Mouse (Mus musculus) cerebral cortex, adult 2 months (tissue): ENCODE results near the gene Pald1.

Experiments used
- WGBS: fragments of 180-500 bp; shearing (Covaris S2); methylation state at CpG from one replicate; pipeline ENCODE4 v1.1.7; 2018; 5-methylcytosine and 5-hydroxymethylcytosine counted together

The Pald1 gene

GRCm38 (mm10) chr10:61334545-61334944 is 48.8 kb downstream of the Pald1 start:
- WGBS, result 76% methylated on average over 7 of the region's 7 CpGs

DNA sequence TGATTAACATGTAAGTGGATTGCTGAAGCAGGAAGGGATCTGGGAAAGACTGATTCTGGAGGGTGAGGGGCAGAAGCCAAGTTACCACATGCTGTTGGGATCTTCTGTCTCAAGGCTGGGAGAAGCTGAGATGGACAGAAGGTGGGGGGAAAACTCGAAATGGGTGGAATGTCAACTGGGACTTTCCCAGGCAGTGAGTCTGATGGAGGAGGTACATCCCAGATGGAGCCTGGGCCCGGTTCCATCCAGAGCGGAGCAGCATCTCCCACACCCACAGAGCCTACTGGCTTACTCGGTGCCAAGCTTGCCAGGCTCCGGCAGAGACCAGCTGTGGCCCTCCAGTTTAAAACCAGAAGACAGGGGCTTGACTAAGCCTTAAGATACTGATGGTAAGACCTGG is 52.3 kb downstream of the Pald1 start:
- 10% methylated on average over 5 of the region's 5 CpGs for WGBS

DNA sequence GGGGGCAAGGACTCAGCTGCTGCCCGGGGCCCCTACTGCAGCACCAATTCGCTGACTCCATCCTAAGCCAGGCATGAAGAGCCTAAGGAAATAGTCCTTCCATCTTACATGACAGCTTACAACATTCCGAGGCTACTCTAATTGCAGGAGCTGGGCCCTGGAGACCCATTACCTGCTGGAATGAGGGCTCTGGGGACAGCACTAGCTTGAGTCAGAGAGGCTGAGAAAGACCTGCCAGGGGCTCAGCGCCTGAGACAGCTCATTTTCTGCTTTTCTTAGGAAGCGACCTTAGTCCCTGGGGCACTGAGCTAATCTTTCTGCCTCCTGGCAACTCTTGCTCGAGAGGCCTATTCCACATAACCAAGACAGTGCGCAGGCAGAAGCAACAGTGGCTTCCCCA is 54.4 kb downstream of the Pald1 start:
- 89% methylated on average over 7 of the region's 7 CpGs for WGBS

GRCm38 (mm10) chr10:61327545-61327944 is 55.8 kb downstream of the Pald1 start:
- WGBS, result 95% methylated on average over 10 of the region's 10 CpGs

GRCm38 (mm10) chr10:61325782-61326328 is 57.5 kb downstream of the Pald1 start:
- 59% methylated on average over 9 of the region's 9 CpGs for WGBS

GRCm38 (mm10) chr10:61324717-61325116 is 58.6 kb downstream of the Pald1 start:
- WGBS, result 80% methylated on average over 8 of the region's 8 CpGs

DNA sequence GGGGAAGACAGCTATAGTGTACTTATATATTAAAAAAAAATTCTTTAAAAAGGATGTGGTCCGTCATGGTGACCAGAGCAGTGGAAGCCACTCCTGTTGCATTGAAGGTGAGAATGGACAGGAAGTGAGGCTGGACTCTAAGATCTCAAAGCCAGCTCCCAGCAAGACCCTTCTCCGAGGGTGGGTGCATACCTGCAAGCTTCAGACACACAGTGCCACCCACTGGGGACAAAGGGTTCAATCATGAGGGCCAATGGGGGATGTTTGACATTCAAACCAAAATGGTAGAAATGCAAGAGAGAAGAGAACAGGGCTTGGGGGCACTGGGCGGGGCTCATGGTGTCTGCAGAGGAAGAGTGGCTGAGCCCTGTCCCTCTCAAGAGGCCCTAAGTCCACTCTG is 64.8 kb downstream of the Pald1 start:
- 91% methylated on average over 3 of the region's 3 CpGs for WGBS

DNA sequence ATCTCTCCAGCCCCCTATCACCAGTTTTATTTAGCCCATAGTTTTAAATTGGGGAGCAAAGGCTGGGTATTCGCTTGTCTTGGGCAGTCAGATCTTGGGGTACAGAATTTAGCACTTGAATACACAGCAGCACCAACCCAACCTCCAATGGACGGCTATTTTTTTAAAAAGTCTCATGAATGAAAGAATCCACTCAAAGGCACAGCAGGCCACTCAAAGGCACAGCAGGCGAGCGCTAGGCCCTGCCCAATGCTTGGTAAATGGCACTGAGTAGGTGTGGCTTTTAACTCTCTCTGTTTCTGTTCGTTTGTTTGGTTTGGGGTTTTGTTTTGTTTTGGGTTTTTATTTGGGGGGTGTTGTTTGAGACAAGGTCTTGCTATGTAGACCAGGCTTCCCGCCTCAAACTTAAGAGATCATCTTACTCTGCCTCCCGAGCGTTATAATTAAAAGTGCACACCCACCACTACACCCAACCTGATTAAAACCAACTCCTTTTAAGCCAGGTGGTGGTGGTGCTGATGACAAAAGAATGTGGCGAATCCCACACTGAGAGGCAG is 67.9 kb downstream of the Pald1 start:
- WGBS, result 72% methylated on average over 9 of the region's 9 CpGs

DNA sequence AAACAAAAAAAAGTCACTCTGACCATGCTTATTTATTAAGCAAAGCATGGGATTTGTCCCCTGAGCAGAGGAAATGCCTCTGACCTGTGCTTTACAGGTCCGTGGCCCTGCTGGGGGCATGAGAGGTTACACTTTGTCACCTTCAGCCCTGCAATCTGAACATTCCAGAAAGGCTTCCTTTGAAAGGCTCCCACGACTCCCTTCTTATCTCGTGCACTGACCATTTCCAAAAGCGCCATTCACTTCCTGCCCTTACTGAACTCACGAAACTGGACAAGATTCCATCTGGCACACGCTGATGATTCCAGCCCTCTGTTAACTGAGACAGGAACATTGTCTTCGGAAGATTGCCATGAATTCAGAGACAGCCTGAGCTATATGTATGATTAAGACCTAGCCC is 69.6 kb downstream of the Pald1 start:
- 79% methylated on average over 7 of the region's 7 CpGs for WGBS

DNA sequence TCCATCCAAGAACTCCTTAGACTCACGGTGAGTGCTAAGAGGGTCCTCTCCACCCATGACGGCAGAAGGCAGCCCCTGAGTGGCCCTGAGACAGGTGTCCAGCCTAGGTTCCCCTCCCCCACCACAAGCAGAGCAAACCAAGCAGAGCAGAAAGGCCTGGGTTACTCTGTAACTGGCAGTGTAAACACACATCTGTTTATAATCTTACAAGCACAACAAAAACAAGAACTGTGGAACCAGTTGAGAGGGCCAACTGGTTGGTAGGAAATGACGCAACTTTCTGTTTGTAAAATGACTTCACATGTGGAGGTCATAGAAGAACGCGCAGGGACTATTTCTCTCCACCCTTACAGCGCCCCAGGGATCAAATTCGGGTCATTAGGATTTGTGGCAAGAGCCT is 70.6 kb downstream of the Pald1 start:
- 82% methylated on average over 7 of the region's 7 CpGs for WGBS

GRCm38 (mm10) chr10:61312159-61312558 is 71.2 kb downstream of the Pald1 start:
- 77% methylated on average over 6 of the region's 6 CpGs for WGBS

- WGBS, result 76% methylated on average over 12 of the region's 12 CpGs
Observed at GRCm38 (mm10) chr10:61308706-61309320, 74.5 kb downstream of the Pald1 start.

- 92% methylated on average over 13 of the region's 13 CpGs for WGBS
Observed at GRCm38 (mm10) chr10:61305928-61306590, 77.3 kb downstream of the Pald1 start.

- 75% methylated on average over 6 of the region's 6 CpGs for WGBS
Observed at GRCm38 (mm10) chr10:61304046-61304445, 79.3 kb downstream of the Pald1 start.

DNA sequence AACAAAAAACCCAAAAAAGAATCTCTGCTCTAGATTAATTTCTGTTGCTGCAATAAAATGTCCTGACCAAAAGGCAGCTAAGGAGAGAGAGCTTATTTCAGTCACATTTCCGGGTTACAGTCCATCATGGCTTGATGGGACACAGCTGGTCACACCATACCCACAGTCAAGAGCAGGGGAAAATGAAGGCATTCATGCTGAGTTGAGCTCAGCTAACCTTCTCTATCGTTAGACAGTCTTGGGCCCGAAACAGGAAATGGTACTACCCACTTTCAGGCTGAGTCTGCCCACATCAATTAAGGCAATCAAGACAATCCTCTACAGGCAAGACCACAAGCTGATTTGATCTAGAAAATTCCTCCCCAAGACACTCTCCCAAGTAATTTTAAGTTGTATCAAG is 82.3 kb downstream of the Pald1 start:
- WGBS, result 67% methylated on average over 3 of the region's 3 CpGs

DNA sequence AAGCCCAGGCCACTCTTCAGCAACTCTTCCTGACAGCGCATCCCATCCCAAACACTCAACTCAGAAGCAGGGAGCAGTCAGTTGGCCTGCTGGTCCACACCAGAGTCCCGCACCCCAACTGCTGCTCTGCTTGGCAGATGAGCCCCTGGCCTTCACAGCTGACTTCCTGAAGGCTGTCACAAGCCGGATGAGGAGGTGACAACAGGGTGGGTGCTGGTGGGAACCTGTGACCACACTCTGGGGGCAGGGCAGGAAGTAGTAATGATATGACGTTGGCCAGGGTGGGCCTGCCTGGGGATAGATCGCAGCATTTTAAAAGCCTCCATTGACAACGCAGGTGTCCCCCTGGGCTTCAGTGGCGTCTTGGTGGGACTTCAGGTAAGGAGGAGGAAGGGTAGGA is 85.9 kb downstream of the Pald1 start, which contains the start of gene Prf1:
Gene Prf1 (plus strand): TSS at position 357 of the 400 bp plus-strand sequence.
- WGBS, result 83% methylated on average over 7 of the region's 7 CpGs

- 75% methylated on average over 8 of the region's 8 CpGs for WGBS
Observed at GRCm38 (mm10) chr10:61296713-61297445, 86.5 kb downstream of the Pald1 start.

GRCm38 (mm10) chr10:61294242-61294641 is 89.1 kb downstream of the Pald1 start:
- WGBS, result 44% methylated on average over 8 of the region's 8 CpGs

DNA sequence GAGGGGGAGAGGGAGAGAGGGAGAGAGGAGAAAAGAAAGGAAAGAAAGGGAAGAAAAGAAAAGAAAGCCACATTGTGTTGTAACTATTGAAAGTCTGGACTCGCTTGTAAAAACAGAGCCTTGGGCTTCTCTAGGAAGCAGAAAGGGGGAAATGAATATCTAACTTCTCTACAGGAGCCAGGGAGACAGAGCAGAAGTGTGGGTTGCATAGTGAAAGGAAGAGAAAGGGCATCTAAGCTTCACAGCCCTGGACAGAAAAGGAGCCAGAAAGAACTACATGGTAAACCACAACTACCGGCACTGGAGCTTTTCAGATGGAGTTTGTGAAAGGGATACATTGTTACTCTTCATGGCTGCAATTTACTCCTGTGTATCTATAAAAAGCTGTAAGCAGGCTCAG is 92.9 kb downstream of the Pald1 start:
- 58% methylated on average over 2 of the region's 2 CpGs for WGBS

GRCm38 (mm10) chr10:61290016-61290415 is 93.3 kb downstream of the Pald1 start:
- WGBS, result 61% methylated on average over 2 of the region's 2 CpGs

DNA sequence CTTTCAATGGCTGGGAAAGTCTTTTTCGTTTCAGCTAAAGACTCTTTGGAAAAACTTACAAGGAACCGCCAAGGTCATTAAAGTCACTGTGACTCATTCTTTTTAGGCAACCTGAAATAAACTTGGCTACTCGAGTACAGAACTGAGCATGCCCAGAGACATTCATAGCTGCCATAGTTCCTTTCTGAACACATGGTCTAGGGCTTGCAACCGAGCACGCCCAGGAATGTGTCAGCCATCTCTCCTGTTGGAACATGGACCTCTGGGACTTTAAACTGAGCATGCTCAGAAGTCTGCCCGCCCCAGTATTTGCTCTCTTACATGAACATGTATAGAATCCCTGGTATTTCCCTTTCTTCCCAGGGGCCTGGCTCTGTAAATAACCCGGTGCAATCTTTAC is 97.1 kb downstream of the Pald1 start:
- WGBS, result 67% methylated on average over 7 of the region's 7 CpGs

GRCm38 (mm10) chr10:61285271-61285670 is 98.1 kb downstream of the Pald1 start:
- 66% methylated on average over 11 of the region's 11 CpGs for WGBS
